Mouse (Mus musculus): Measurements from ENCODE around the gene Acap2. TPM values are rescaled to one million over a fixed set of nuclear protein-coding genes. Genes with fewer than 3 reads are reported as not detected.

Gene Acap2
- 17.7 and 19.9 TPM in 2 replicates for polyA plus RNA-seq (2015; fragmentation: Nextera tagmentation; extraction: Ambion mirVana)

GRCm38 (mm10) chr16:31200790-31201567, at the start of gene Acap2:
TSS of gene Acap2 (minus strand) at chr16:31201245.
- peak within 1 kb of the TSS; percentile 74 for H3K4me2 ChIP-seq
- peaks cover 12% of the 10 kb centered on the region; the same call in 1 of the 2 replicates for H3K4me1 ChIP-seq
- no peaks in the 10 kb centered on the region for H3K36me3 ChIP-seq
- peak; percentile 99 for ATAC-seq (ENCODE audit: insufficient read depth, low FRiP score, low read depth)
- under 1% methylated on average over 73 of the region's 73 CpGs for WGBS
- H3K9me3 ChIP-seq, result no peaks in the 10 kb centered on the region
- no peaks in the 10 kb centered on the region for H3K27me3 ChIP-seq (replicated peaks)
- peak within 1 kb of the TSS; percentile 90 for H3K27ac ChIP-seq
- peak within 1 kb of the TSS; percentile 88 for H3K4me3 ChIP-seq (replicated peaks)
- H3K9ac ChIP-seq, result peak within 1 kb of the TSS; percentile 73

- Histone ChIP-seq H3K36me3 (no peaks in the 10 kb centered on the region), H3K4me1 (no peaks in the 10 kb centered on the region), H3K4me3 (replicated peaks) (no peak overlapping the region), H3K27me3 (replicated peaks) (no peaks in the 10 kb centered on the region), H3K4me2 (no peak overlapping the region), H3K27ac (no peak overlapping the region), H3K9ac (no peak overlapping the region), H3K9me3 (no peaks in the 10 kb centered on the region)
- ATAC-seq (ENCODE audit: insufficient read depth, low FRiP score, low read depth), result no peak
- 78% methylated on average over 3 of the region's 3 CpGs for WGBS
Measured at GRCm38 (mm10) chr16:31249401-31249800, 48.4 kb upstream of the Acap2 start.

GRCm38 (mm10) chr16:31248717-31249116, 47.7 kb upstream of the Acap2 start:
- H3K27ac ChIP-seq, result no peak overlapping the region

GRCm38 (mm10) chr16:31247442-31247841, 46.4 kb upstream of the Acap2 start:
- Histone ChIP-seq H3K9ac (no peak overlapping the region), H3K4me2 (no peak overlapping the region), H3K4me1 (no peaks in the 10 kb centered on the region), H3K9me3 (no peaks in the 10 kb centered on the region), H3K4me3 (replicated peaks) (no peak overlapping the region), H3K36me3 (no peaks in the 10 kb centered on the region), H3K27me3 (replicated peaks) (no peaks in the 10 kb centered on the region), H3K27ac (no peak overlapping the region)
- WGBS, result 67% methylated on average over 7 of the region's 7 CpGs
- ATAC-seq (ENCODE audit: insufficient read depth, low FRiP score, low read depth), result no peak

More at GRCm38 (mm10) chr16:31248717-31249116, 47.7 kb upstream of the Acap2 start:
- no peak overlapping the region for H3K9ac ChIP-seq
- H3K9me3 ChIP-seq, result no peaks in the 10 kb centered on the region
- ATAC-seq (ENCODE audit: insufficient read depth, low FRiP score, low read depth), result no peak
- WGBS, result 84% methylated on average over 13 of the region's 13 CpGs
- H3K4me3 ChIP-seq (replicated peaks), result no peak overlapping the region
- no peaks in the 10 kb centered on the region for H3K36me3 ChIP-seq
- H3K27me3 ChIP-seq (replicated peaks), result no peaks in the 10 kb centered on the region
- no peaks in the 10 kb centered on the region for H3K4me1 ChIP-seq
- no peak overlapping the region for H3K4me2 ChIP-seq

GRCm38 (mm10) chr16:31244053-31244452, 43.0 kb upstream of the Acap2 start:
- no peak overlapping the region for H3K9ac ChIP-seq
- ATAC-seq (ENCODE audit: insufficient read depth, low FRiP score, low read depth), result no peak
- WGBS, result 75% methylated on average over 3 of the region's 3 CpGs

GRCm38 (mm10) chr16:31241433-31241832, 40.4 kb upstream of the Acap2 start:
- ATAC-seq (ENCODE audit: insufficient read depth, low FRiP score, low read depth), result no peak
- no peaks in the 10 kb centered on the region for H3K36me3 ChIP-seq
- H3K27me3 ChIP-seq (replicated peaks), result no peaks in the 10 kb centered on the region
- H3K9ac ChIP-seq, result no peak overlapping the region
- no peaks in the 10 kb centered on the region for H3K9me3 ChIP-seq
- H3K4me2 ChIP-seq, result no peak overlapping the region
- no peak overlapping the region for H3K4me3 ChIP-seq (replicated peaks)
- H3K4me1 ChIP-seq, result no peaks in the 10 kb centered on the region
- 84% methylated on average over 9 of the region's 9 CpGs for WGBS
- no peak overlapping the region for H3K27ac ChIP-seq

More at GRCm38 (mm10) chr16:31244053-31244452, 43.0 kb upstream of the Acap2 start:
- Histone ChIP-seq H3K27me3 (replicated peaks) (no peaks in the 10 kb centered on the region), H3K4me2 (no peak overlapping the region), H3K36me3 (no peaks in the 10 kb centered on the region), H3K4me3 (replicated peaks) (no peak overlapping the region), H3K9me3 (no peaks in the 10 kb centered on the region), H3K27ac (no peak overlapping the region), H3K4me1 (no peaks in the 10 kb centered on the region)

- WGBS, result 91% methylated on average over 8 of the region's 8 CpGs
- ATAC-seq (ENCODE audit: insufficient read depth, low FRiP score, low read depth), result no peak
- H3K36me3 ChIP-seq, result no peaks in the 10 kb centered on the region
- H3K9me3 ChIP-seq, result no peaks in the 10 kb centered on the region
- no peak overlapping the region for H3K9ac ChIP-seq
- H3K27me3 ChIP-seq (replicated peaks), result no peaks in the 10 kb centered on the region
- H3K4me3 ChIP-seq (replicated peaks), result no peak overlapping the region
- no peak overlapping the region for H3K4me2 ChIP-seq
- no peak overlapping the region for H3K27ac ChIP-seq
- H3K4me1 ChIP-seq, result no peaks in the 10 kb centered on the region
Measured at GRCm38 (mm10) chr16:31240569-31240968, 39.5 kb upstream of the Acap2 start.

GRCm38 (mm10) chr16:31238281-31238680, 37.2 kb upstream of the Acap2 start:
- ATAC-seq (ENCODE audit: insufficient read depth, low FRiP score, low read depth), result no peak
- no peak overlapping the region for H3K4me3 ChIP-seq (replicated peaks)
- H3K4me2 ChIP-seq, result no peak overlapping the region
- no peaks in the 10 kb centered on the region for H3K27me3 ChIP-seq (replicated peaks)
- no peak overlapping the region for H3K27ac ChIP-seq
- no peak overlapping the region for H3K9ac ChIP-seq
- peaks cover 8% of the 10 kb centered on the region for H3K4me1 ChIP-seq
- no peaks in the 10 kb centered on the region for H3K36me3 ChIP-seq
- WGBS, result 74% methylated on average over 5 of the region's 5 CpGs
- H3K9me3 ChIP-seq, result no peaks in the 10 kb centered on the region

- ATAC-seq (ENCODE audit: insufficient read depth, low FRiP score, low read depth), result 0 out of 2 replicates have a peak, but pooled peaks have one; percentile 43
- Histone ChIP-seq H3K4me2 (0 out of 2 replicates have a peak overlapping the region, but pooled peaks have one; percentile 21), H3K27ac (no peak overlapping the region), H3K27me3 (replicated peaks) (no peaks in the 10 kb centered on the region), H3K9me3 (no peaks in the 10 kb centered on the region), H3K9ac (no peak overlapping the region), H3K4me3 (replicated peaks) (no peak overlapping the region), H3K4me1 (peaks cover 12% of the 10 kb centered on the region), H3K36me3 (no peaks in the 10 kb centered on the region)
- WGBS, result 31% methylated on average over 18 of the region's 18 CpGs
Measured at GRCm38 (mm10) chr16:31235457-31236310, 34.6 kb upstream of the Acap2 start.

- no peak for ATAC-seq (ENCODE audit: insufficient read depth, low FRiP score, low read depth)
- 84% methylated on average over 12 of the region's 12 CpGs for WGBS
- Histone ChIP-seq H3K36me3 (no peaks in the 10 kb centered on the region), H3K9ac (no peak overlapping the region), H3K4me1 (peaks cover 12% of the 10 kb centered on the region), H3K9me3 (no peaks in the 10 kb centered on the region; the same call in 1 of the 2 replicates), H3K4me2 (no peak overlapping the region), H3K27me3 (replicated peaks) (no peaks in the 10 kb centered on the region), H3K27ac (no peak overlapping the region), H3K4me3 (replicated peaks) (no peak overlapping the region)
Measured at GRCm38 (mm10) chr16:31234808-31235456, 33.9 kb upstream of the Acap2 start.

- WGBS, result 48% methylated on average over 3 of the region's 3 CpGs
- Histone ChIP-seq H3K27me3 (replicated peaks) (no peaks in the 10 kb centered on the region), H3K9ac (no peak overlapping the region), H3K27ac (no peak overlapping the region), H3K36me3 (no peaks in the 10 kb centered on the region), H3K4me2 (no peak overlapping the region), H3K4me3 (replicated peaks) (no peak overlapping the region), H3K4me1 (peaks cover 12% of the 10 kb centered on the region), H3K9me3 (no peaks in the 10 kb centered on the region; the same call in 1 of the 2 replicates)
- no peak for ATAC-seq (ENCODE audit: insufficient read depth, low FRiP score, low read depth)
Measured at GRCm38 (mm10) chr16:31234356-31234755, 33.3 kb upstream of the Acap2 start.
